Mouse (Mus musculus) forebrain, postnatal 0 days (tissue): ENCODE results near the gene Cdiptos. TPM values are rescaled to one million over a fixed set of nuclear protein-coding genes. Genes with fewer than 3 reads are reported as not detected.

ENCODE experiments used
- ATAC-seq: fragments of 200-750 bp; cut with Nextera tagmentation; 2 replicates; pipeline ENCODE4 v1.8.0; 2017; ENCODE audit warnings: mild to moderate bottlenecking, moderate library complexity
- DNase-seq: peaks from one replicate; pipeline ENCODE4 v3.0.0-alpha.2; 2015
- H3K27ac ChIP-seq: fragments of 300-500 bp; sonication (generic); 2 replicates; pipeline ENCODE4 v1.5.1; 2014; ENCODE audit warnings: low read depth, mild to moderate bottlenecking, antibody characterized with exemption, low read length, moderate library complexity, mixed read lengths
- H3K27me3 ChIP-seq: fragments of 300-500 bp; sonication (generic); 2 replicates; pipeline ENCODE4 v1.6.1; 2014; ENCODE audit warnings: mild to moderate bottlenecking, low read length, mixed read lengths; ENCODE audit not compliant: insufficient read depth
- H3K36me3 ChIP-seq: fragments of 300-500 bp; sonication (generic); 2 replicates; pipeline ENCODE4 v1.6.1; 2014; ENCODE audit warnings: mild to moderate bottlenecking, moderate library complexity; ENCODE audit not compliant: insufficient read depth
- H3K4me1 ChIP-seq: fragments of 300-500 bp; sonication (generic); 2 replicates; pipeline ENCODE4 v1.6.1; 2014; ENCODE audit warnings: antibody characterized with exemption; ENCODE audit not compliant: insufficient read depth
- H3K4me2 ChIP-seq: fragments of 300-500 bp; sonication (generic); 2 replicates; pipeline ENCODE4 v1.6.1; 2014; ENCODE audit warnings: low read depth, mild to moderate bottlenecking, moderate library complexity
- H3K4me3 ChIP-seq: fragments of 300-500 bp; sonication (generic); 2 replicates; pipeline ENCODE4 v1.5.1; 2014; ENCODE audit warnings: low read depth, low read length, mixed read lengths
- H3K9ac ChIP-seq: fragments of 300-500 bp; sonication (generic); 2 replicates; pipeline ENCODE4 v1.6.1; 2014; ENCODE audit warnings: mild to moderate bottlenecking
- H3K9me3 ChIP-seq: fragments of 300-500 bp; sonication (generic); 2 replicates; pipeline ENCODE4 v1.6.1; 2016; ENCODE audit warnings: low read length
- CTCF ChIP-seq: sonication (generic); IDR thresholded peaks from 2 replicates; pipeline ENCODE4 v1.5.1; 2016; ENCODE audit warnings: antibody characterized with exemption, control low read depth, low read depth
- WGBS: fragments of 180-500 bp; shearing (Covaris S2); extraction: QIAGEN DNeasy Blood & Tissue Kit; methylation state at CpG from one replicate; pipeline ENCODE4 v1.1.7; 2014; 5-methylcytosine and 5-hydroxymethylcytosine counted together
- polyA plus RNA-seq: library from polyadenylated mRNA; unstranded; fragments of >200 nt; fragmentation: Nextera tagmentation; extraction: Ambion mirVana; gene quantifications from 2 replicates; pipeline ENCODE4 v1.2.1, GENCODE M21; 2015
- total RNA-seq: library from RNA; depleted of rRNA; stranded (reverse); fragments of >200 nt; gene quantifications from 2 replicates; pipeline ENCODE4 v1.2.3, GENCODE M21; 2014

Cdiptos gene
- total and polyA plus RNA-seq, 2 experiments from 2014 or later: 0.53 TPM; not detected in 1

DNA sequence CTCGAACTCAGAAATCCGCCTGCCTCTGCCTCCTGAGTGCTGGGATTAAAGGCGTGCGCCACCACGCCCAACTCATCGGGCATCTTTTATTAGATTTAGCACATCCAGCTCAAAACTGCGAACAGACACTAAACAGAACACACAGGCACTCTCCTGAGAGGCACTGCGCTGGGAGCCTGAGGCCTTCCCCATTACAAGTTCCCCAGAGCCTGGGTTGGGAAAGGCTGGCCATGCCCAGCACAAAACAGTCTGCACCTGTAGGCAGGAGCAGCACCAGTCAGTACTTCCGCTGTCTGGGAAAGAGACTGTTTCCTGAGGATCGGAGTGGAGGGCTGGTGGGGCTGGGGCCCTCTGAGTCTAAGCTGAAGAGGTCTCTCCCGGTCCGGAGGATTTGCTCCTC is 39.1 kb upstream of the Cdiptos start:
- TF ChIP-seq CTCF: no peak
- peaks cover 21% of the 10 kb centered on the region; the same call in 1 of the 2 replicates for H3K36me3 ChIP-seq
- H3K9ac ChIP-seq: no peak overlapping the region
- no peak for ATAC-seq
- no peaks in the 10 kb centered on the region for H3K27me3 ChIP-seq
- H3K27ac ChIP-seq: no peak overlapping the region
- no peak overlapping the region for H3K4me3 ChIP-seq
- no peaks in the 10 kb centered on the region for H3K9me3 ChIP-seq
- WGBS: 96% methylated on average over 12 of the region's 12 CpGs
- no peak overlapping the region for H3K4me2 ChIP-seq
- H3K4me1 ChIP-seq: peaks cover 28% of the 10 kb centered on the region
- no peak for DNase-seq

DNA sequence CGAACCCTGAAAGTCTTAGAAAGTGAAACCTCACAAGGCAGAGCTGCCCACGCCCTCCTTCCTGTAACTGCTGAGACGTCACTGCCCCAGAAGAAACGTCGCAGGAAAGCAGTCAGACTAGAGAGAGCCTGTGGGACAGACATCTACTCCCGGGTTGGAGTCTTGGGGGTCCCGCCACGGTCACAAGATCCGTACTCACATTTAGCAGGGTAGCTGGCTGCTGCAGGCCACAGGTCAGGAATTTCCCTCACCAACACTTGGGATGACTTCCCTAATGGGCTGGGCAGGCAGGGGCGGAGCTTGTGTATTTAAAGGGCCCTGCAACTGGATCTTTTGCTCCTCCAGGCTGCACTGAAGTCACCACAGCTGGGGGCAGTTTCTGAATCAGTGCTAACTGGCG is 38.4 kb upstream of the Cdiptos start, which contains the start of gene Mvp:
Mvp (minus strand) TSS at position 302 of the 400 bp plus-strand sequence.
- Histone ChIP-seq H3K27ac (no peak within 1 kb of the TSS), H3K9me3 (no peaks in the 10 kb centered on the region), H3K4me3 (no peak within 1 kb of the TSS), H3K27me3 (no peaks in the 10 kb centered on the region), H3K9ac (peak within 1 kb of the TSS; percentile 25; the same call in 1 of the 2 replicates), H3K4me2 (no peak within 1 kb of the TSS), H3K4me1 (peaks cover 21% of the 10 kb centered on the region), H3K36me3 (peaks cover 21% of the 10 kb centered on the region; the same call in 1 of the 2 replicates)
- ATAC-seq: no peak
- no peak for DNase-seq
- TF ChIP-seq CTCF: no peak
- 81% methylated on average over 11 of the region's 11 CpGs for WGBS

DNA sequence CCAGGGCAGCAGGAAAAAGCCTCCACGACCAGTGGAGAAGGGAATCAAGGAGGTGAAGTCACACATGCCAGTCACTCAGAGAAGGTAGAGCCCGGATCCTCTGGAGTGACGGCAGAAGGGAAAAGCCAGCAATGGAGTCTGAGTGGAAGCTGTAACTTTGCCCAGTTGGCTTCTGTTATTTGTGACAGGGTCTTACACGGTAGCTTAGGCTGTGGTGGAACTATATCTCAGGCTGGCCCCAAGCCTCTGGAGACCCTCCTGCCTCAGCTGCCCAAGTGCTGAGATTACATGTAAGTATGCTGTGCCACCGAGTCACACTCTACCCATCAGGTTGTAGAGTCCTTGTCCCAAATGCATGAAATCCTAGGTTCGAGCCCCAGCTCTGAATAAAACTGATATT is 37.5 kb upstream of the Cdiptos start:
- H3K27me3 ChIP-seq: no peaks in the 10 kb centered on the region
- H3K36me3 ChIP-seq: peaks cover 21% of the 10 kb centered on the region; the same call in 1 of the 2 replicates
- WGBS: 93% methylated on average over 6 of the region's 6 CpGs
- H3K9ac ChIP-seq: no peak overlapping the region
- H3K9me3 ChIP-seq: no peaks in the 10 kb centered on the region
- no peak overlapping the region for H3K4me2 ChIP-seq
- no peak overlapping the region for H3K27ac ChIP-seq
- ATAC-seq (no peak), DNase-seq (no peak)
- H3K4me1 ChIP-seq: peaks cover 17% of the 10 kb centered on the region
- no peak overlapping the region for H3K4me3 ChIP-seq
- TF ChIP-seq CTCF: no peak

DNA sequence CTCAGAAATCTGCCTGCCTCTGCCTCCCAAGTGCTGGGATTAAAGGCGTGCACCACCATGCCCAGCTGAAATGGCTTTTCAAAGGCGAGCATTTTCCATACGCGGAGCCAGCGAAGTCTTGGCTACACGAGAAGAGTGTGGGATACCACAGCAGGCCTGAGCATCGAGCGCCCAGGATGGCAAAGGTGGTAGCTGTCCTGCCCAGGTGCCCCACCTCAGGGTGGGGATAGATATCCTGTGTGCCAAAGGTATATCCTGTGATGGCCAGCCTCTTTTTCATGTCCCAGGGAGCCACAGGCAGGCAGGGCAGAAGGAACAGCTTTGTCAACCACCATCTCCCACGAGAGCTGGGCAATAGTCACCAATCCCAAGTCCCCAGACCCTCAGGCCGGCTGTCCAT is 36.9 kb upstream of the Cdiptos start:
- Histone ChIP-seq H3K9ac (no peak overlapping the region), H3K4me2 (no peak overlapping the region), H3K9me3 (no peaks in the 10 kb centered on the region), H3K36me3 (peaks cover 21% of the 10 kb centered on the region; the same call in 1 of the 2 replicates), H3K27me3 (no peaks in the 10 kb centered on the region), H3K27ac (no peak overlapping the region), H3K4me1 (peaks cover 12% of the 10 kb centered on the region), H3K4me3 (no peak overlapping the region)
- no peak for ATAC-seq
- no peak for TF ChIP-seq CTCF
- WGBS: 97% methylated on average over 10 of the region's 10 CpGs
- no peak for DNase-seq

DNA sequence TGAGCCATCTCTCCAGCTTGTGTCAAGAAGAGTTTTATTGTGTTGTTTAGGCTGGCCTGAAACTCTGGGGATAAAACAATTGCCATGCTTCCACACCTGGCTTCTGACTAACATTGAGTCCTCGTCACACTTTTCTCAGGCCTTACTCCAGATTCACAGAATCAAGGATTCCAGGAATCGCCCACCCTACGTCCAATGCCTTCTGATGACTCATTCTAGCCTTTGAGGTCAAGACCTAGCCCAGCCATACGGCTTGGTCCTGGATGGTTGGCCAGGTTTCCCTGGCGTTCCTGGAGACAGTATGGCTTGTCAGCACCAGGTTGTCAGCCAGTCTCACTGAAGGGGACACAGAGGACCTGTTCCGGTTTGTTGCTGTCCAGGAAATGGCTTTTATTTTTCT is 36.5 kb upstream of the Cdiptos start:
- DNase-seq (no peak), ATAC-seq (no peak)
- Histone ChIP-seq H3K27ac (no peak overlapping the region), H3K9ac (no peak overlapping the region), H3K27me3 (no peaks in the 10 kb centered on the region), H3K9me3 (no peaks in the 10 kb centered on the region), H3K4me1 (peaks cover 10% of the 10 kb centered on the region), H3K4me2 (no peak overlapping the region), H3K4me3 (no peak overlapping the region), H3K36me3 (peaks cover 21% of the 10 kb centered on the region; the same call in 1 of the 2 replicates)
- TF ChIP-seq CTCF: no peak
- 89% methylated on average over 6 of the region's 6 CpGs for whole genome bisulfite sequencing

DNA sequence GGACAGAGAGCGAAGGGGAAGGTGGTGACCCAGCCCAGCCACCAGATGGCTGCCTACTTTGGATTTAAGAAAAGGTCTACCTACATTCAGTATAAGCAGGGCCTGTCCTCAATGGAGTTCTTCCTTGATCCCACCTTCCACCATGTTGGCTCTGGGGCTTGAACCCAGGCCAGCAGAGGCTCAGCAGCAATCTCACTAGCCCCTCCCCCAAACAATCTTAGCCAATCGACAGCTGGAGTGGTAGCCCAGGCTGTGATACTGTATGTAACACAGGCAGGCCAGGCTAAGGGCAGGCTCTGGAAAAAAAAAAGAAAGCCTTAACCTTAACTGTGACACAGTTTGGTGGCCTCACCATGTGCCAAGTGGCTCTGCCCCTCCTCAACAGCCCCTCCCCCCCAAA is 35.8 kb upstream of the Cdiptos start:
- TF ChIP-seq CTCF: no peak
- ATAC-seq (no peak), DNase-seq (no peak)
- WGBS: 69% methylated on average over 2 of the region's 2 CpGs
- H3K27me3 ChIP-seq: no peaks in the 10 kb centered on the region
- H3K9me3 ChIP-seq: no peaks in the 10 kb centered on the region
- no peak overlapping the region for H3K27ac ChIP-seq
- no peak overlapping the region for H3K4me2 ChIP-seq
- H3K36me3 ChIP-seq: peaks cover 21% of the 10 kb centered on the region; the same call in 1 of the 2 replicates
- H3K9ac ChIP-seq: no peak overlapping the region
- no peak overlapping the region for H3K4me3 ChIP-seq
- H3K4me1 ChIP-seq: peaks cover 10% of the 10 kb centered on the region

DNA sequence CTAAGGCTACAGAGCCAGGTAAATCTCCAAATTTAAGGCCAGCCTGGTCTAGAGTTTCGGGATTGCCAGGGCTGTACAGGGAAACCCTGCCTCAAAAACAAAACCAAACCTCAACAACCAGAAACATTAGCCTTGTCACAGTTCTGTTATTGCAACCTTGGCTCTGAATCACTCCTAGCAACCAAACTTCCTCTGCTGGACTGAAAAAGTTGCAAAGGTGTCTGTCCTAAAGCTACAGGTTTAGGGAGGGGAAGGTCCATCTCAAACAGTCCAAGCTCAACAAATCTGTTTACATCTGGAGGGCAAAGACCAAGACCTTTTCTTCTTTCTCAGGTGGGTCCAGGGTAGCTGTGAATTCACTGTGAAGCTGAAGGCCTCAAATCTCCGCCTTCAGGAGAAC is 35.2 kb upstream of the Cdiptos start:
- Histone ChIP-seq H3K9me3 (no peaks in the 10 kb centered on the region), H3K4me3 (no peak overlapping the region), H3K36me3 (peaks cover 21% of the 10 kb centered on the region; the same call in 1 of the 2 replicates), H3K4me1 (peaks cover 9% of the 10 kb centered on the region), H3K27ac (no peak overlapping the region), H3K4me2 (no peak overlapping the region), H3K27me3 (no peaks in the 10 kb centered on the region), H3K9ac (no peak overlapping the region)
- 94% methylated on average over 2 of the region's 2 CpGs for WGBS
- ATAC-seq (no peak), DNase-seq (no peak)
- TF ChIP-seq CTCF: no peak
